Mouse (Mus musculus): ENCODE measurements around the gene Nkain4. TPM values are rescaled to one million over a fixed set of nuclear protein-coding genes. Genes with fewer than 3 reads are reported as not detected.

The Nkain4 gene
- polyA plus RNA-seq, 1 experiment from 2014 or later: 106 TPM

GRCm38 (mm10) chr2:180891075-180891834 lies 63.2 kb downstream of the Nkain4 start:
- H3K9me3 ChIP-seq: no peaks in the 10 kb centered on the region
- peaks cover 79% of the 10 kb centered on the region for H3K4me1 ChIP-seq (replicated peaks)
- WGBS: under 1% methylated on average over 37 of the region's 37 CpGs
- 0 out of 2 replicates have a peak, but pooled peaks cover 7% of the 10 kb centered on the region for H3K36me3 ChIP-seq
- ATAC-seq (ENCODE audit: low read depth): no peak
- H3K27me3 ChIP-seq: peaks cover 26% of the 10 kb centered on the region
- H3K27ac ChIP-seq (replicated peaks): peak overlapping the region; percentile 99
- H3K4me3 ChIP-seq: peak overlapping the region; percentile 88
- H3K9ac ChIP-seq: peak overlapping the region; percentile 100
- peak overlapping the region; percentile 74 for H3K4me2 ChIP-seq

- H3K9me3 ChIP-seq: no peaks in the 10 kb centered on the region
- peak overlapping the region; percentile 88 for H3K4me3 ChIP-seq
- 0 out of 2 replicates have a peak, but pooled peaks cover 2% of the 10 kb centered on the region for H3K36me3 ChIP-seq
- ATAC-seq (ENCODE audit: low read depth): no peak
- peak overlapping the region; percentile 99 for H3K27ac ChIP-seq (replicated peaks)
- peak overlapping the region; percentile 74 for H3K4me2 ChIP-seq
- peak overlapping the region; percentile 100 for H3K9ac ChIP-seq
- peaks cover 26% of the 10 kb centered on the region for H3K27me3 ChIP-seq
- peaks cover 78% of the 10 kb centered on the region for H3K4me1 ChIP-seq (replicated peaks)
- WGBS: 2% methylated on average over 29 of the region's 29 CpGs
Measured at GRCm38 (mm10) chr2:180890422-180891074, 64.0 kb downstream of the Nkain4 start.

GRCm38 (mm10) chr2:180889921-180890280 lies 64.6 kb downstream of the Nkain4 start:
- peaks cover 26% of the 10 kb centered on the region for H3K27me3 ChIP-seq
- H3K4me2 ChIP-seq: peak overlapping the region; percentile 74
- ATAC-seq (ENCODE audit: low read depth): no peak
- peak overlapping the region; percentile 99 for H3K27ac ChIP-seq (replicated peaks)
- WGBS: 8% methylated on average over 4 of the region's 4 CpGs
- no peaks in the 10 kb centered on the region for H3K9me3 ChIP-seq
- peaks cover 72% of the 10 kb centered on the region for H3K4me1 ChIP-seq (replicated peaks)
- H3K36me3 ChIP-seq: no peaks in the 10 kb centered on the region
- H3K4me3 ChIP-seq: peak overlapping the region; percentile 88
- peak overlapping the region; percentile 100 for H3K9ac ChIP-seq

GRCm38 (mm10) chr2:180889271-180889920 lies 65.1 kb downstream of the Nkain4 start:
- H3K36me3 ChIP-seq: no peaks in the 10 kb centered on the region
- no peaks in the 10 kb centered on the region for H3K9me3 ChIP-seq
- H3K27me3 ChIP-seq: peaks cover 26% of the 10 kb centered on the region
- 3% methylated on average over 19 of the region's 19 CpGs for WGBS
- H3K4me3 ChIP-seq: peak overlapping the region; percentile 17
- peaks cover 69% of the 10 kb centered on the region for H3K4me1 ChIP-seq (replicated peaks)
- peak overlapping the region; percentile 99 for H3K27ac ChIP-seq (replicated peaks)
- no peak for ATAC-seq (ENCODE audit: low read depth)
- peak overlapping the region; percentile 100 for H3K9ac ChIP-seq
- H3K4me2 ChIP-seq: peak overlapping the region; percentile 74

GRCm38 (mm10) chr2:180885270-180885669 lies 69.2 kb downstream of the Nkain4 start:
- Histone ChIP-seq H3K27ac (replicated peaks) (no peak overlapping the region), H3K9ac (no peak overlapping the region), H3K4me3 (no peak overlapping the region), H3K27me3 (peaks cover 6% of the 10 kb centered on the region; the same call in 1 of the 2 replicates), H3K36me3 (no peaks in the 10 kb centered on the region), H3K4me2 (no peak overlapping the region), H3K4me1 (replicated peaks) (peaks cover 49% of the 10 kb centered on the region), H3K9me3 (no peaks in the 10 kb centered on the region)
- WGBS: 77% methylated on average over 5 of the region's 5 CpGs
- no peak for ATAC-seq (ENCODE audit: low read depth)

Small RNA genes lying within 50 kb of the gene (microRNA-seq; reads per million reads assigned to microRNA genes)
- 1.6 reads per million, percentile 3 among the genes with 10 or more reads in this experiment for gene Mir124a-3

Other genes with a start within 250 kb of the Nkain4 start
- 21.8 and 24.1 TPM in 2 replicates for gene Dido1, start 244.7 kb downstream of the Nkain4 start, polyA plus RNA-seq (2015; fragmentation: Nextera tagmentation; extraction: Ambion mirVana)
- 55.6 and 59.1 TPM in 2 replicates for gene Gid8, start 244.6 kb downstream of the Nkain4 start, polyA plus RNA-seq (2015; fragmentation: Nextera tagmentation; extraction: Ambion mirVana)
- gene Slc17a9, start 229.4 kb downstream of the Nkain4 start, polyA plus RNA-seq (2015; fragmentation: Nextera tagmentation; extraction: Ambion mirVana): 0.21 and 0.35 TPM in 2 replicates
- 4.2 and 4.3 TPM in 2 replicates for gene Bhlhe23, start 177.8 kb downstream of the Nkain4 start, polyA plus RNA-seq (2015; fragmentation: Nextera tagmentation; extraction: Ambion mirVana)
- gene Ythdf1, start 33.8 kb downstream of the Nkain4 start, polyA plus RNA-seq (2015; fragmentation: Nextera tagmentation; extraction: Ambion mirVana): 50.7 and 55.9 TPM in 2 replicates
- gene Birc7, start 25.7 kb downstream of the Nkain4 start, polyA plus RNA-seq (2015; fragmentation: Nextera tagmentation; extraction: Ambion mirVana): 0.43 and 0.60 TPM in 2 replicates
- 106 and 108 TPM in 2 replicates for gene Arfgap1, start 12.5 kb upstream of the Nkain4 start, polyA plus RNA-seq (2015; fragmentation: Nextera tagmentation; extraction: Ambion mirVana)
- 0.62 and 1.2 TPM in 2 replicates for gene Col20a1, start 31.8 kb upstream of the Nkain4 start, polyA plus RNA-seq (2015; fragmentation: Nextera tagmentation; extraction: Ambion mirVana)
- 42.9 and 43.0 TPM in 2 replicates for gene Chrna4, start 88.8 kb upstream of the Nkain4 start, polyA plus RNA-seq (2015; fragmentation: Nextera tagmentation; extraction: Ambion mirVana)
- gene Kcnq2, start 180.6 kb upstream of the Nkain4 start, polyA plus RNA-seq (2015; fragmentation: Nextera tagmentation; extraction: Ambion mirVana): 43.9 TPM in 2 replicates
- 7.7 and 8.9 TPM in 2 replicates for gene Eef1a2, start 202.3 kb upstream of the Nkain4 start, polyA plus RNA-seq (2015; fragmentation: Nextera tagmentation; extraction: Ambion mirVana)
- gene Ppdpf, start 232.5 kb upstream of the Nkain4 start, polyA plus RNA-seq (2015; fragmentation: Nextera tagmentation; extraction: Ambion mirVana): 331 and 431 TPM in 2 replicates
- not detected in 2 replicates for gene Ptk6, start 248.1 kb upstream of the Nkain4 start, polyA plus RNA-seq (2015; fragmentation: Nextera tagmentation; extraction: Ambion mirVana)